Mouse (Mus musculus) cerebellum, adult 2 months (tissue): ENCODE measurements around the gene Rufy2.

ENCODE experiments used
- CTCF ChIP-seq: fragments of 200-500 bp; IDR thresholded peaks from 2 replicates; pipeline ENCODE4 v1.5.1; 2011; ENCODE audit warnings: low read depth, mild to moderate bottlenecking, control low read depth, low read length, moderate library complexity, borderline replicate concordance; ENCODE audit not compliant: insufficient read depth
- POLR2A ChIP-seq: fragments of 200-500 bp; IDR thresholded peaks from 2 replicates; pipeline ENCODE4 v1.6.1; 2011; ENCODE audit warnings: low read length, control low read depth, borderline replicate concordance; ENCODE audit not compliant: insufficient read depth

DNA sequence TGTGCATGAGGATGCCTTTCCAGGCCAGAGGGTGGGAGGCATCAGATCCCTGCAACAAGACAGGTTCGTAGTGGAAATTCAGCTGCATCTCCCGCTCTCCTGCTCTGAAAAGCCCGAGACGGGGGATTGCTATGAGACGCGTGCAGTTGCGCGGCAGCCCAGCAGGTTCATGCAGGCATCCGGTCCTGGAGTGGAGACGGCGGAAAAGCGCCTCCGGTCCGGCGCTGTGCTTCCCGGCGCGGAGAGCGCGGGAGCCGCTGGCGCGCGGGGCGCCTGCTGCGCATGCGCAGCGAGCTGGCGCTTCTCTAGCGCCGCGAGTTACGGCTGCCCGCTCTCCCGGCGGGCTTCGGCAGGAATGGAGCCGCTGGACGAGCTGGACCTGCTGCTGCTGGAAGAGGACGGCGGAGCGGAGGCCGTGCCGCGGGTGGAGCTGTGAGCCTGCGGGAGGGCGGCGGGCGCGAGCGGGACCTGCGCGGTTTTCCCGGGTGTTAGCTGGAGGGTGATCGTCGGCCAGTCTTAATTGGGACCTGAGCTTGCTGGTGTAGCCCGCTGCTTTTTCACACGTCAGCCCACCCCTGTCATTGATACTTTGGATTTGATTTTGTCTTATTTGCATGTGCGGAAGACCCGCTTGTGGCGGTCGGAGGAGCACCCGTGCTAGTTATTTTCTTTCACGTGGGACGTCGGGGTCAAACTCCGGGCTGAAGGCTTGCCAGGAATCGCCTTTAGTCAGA lies 33.1 kb upstream of the Rufy2 start, which contains the start of gene Dna2:
- TF ChIP-seq POLR2A: no peak
- no peak; the same call in 1 of the 2 replicates for TF ChIP-seq CTCF
